Mouse (Mus musculus) myocyte (in vitro differentiated cells): ENCODE measurements at regions not wholly inside any gene's neighbourhood (a gene's known extent, or its start where the extent isn't known, plus 50 kb on each side); places are given as distances from the start of the nearest gene placed in this dataset.

Experiments
- H3K27me3 ChIP-seq: one replicate; pipeline ENCODE4 v1.6.1; 2011; ENCODE audit not compliant: control insufficient read depth, insufficient read depth, insufficient read length
- H3K36me3 ChIP-seq: one replicate; pipeline ENCODE4 v1.6.1; 2011; ENCODE audit not compliant: control insufficient read depth, insufficient read depth
- H3K4me2 ChIP-seq: one replicate; pipeline ENCODE4 v1.6.1; 2011; ENCODE audit warnings: low read depth, control low read depth
- H3K4me3 ChIP-seq: one replicate; pipeline ENCODE4 v1.5.1; 2011; ENCODE audit warnings: mild to moderate bottlenecking, control low read depth, moderate library complexity
- H3K79me2 ChIP-seq: one replicate; pipeline ENCODE4 v1.6.1; 2011; ENCODE audit not compliant: control insufficient read depth, insufficient read depth
- H3ac ChIP-seq: one replicate; pipeline ENCODE4 v1.6.1; 2011; ENCODE audit not compliant: control insufficient read depth, insufficient read length
- CEBPB ChIP-seq: IDR thresholded peaks from 2 replicates; pipeline ENCODE4 v1.6.1; 2011; ENCODE audit warnings: mild to moderate bottlenecking, moderate library complexity; ENCODE audit not compliant: poor library complexity, insufficient read depth, severe bottlenecking
- E2F4 ChIP-seq: IDR thresholded peaks from one replicate; pipeline ENCODE4 v1.6.1; 2011; ENCODE audit warnings: mild to moderate bottlenecking, control low read depth, moderate library complexity; ENCODE audit not compliant: insufficient read depth
- MAX ChIP-seq: IDR thresholded peaks from one replicate; pipeline ENCODE4 v1.6.1; 2011; ENCODE audit warnings: low read depth, mild to moderate bottlenecking, control low read depth
- MYOD1 ChIP-seq, 3 experiments: IDR thresholded peaks; one replicate each; pipeline ENCODE4 v1.6.1; 2011; ENCODE audit warnings: control low read depth in 2 of 3, low read depth in 2 of 3, mild to moderate bottlenecking in 2 of 3, moderate library complexity in 1 of 3; ENCODE audit not compliant: insufficient read length in 2 of 3, control insufficient read depth in 1 of 3
- MYOG ChIP-seq, 3 experiments: IDR thresholded peaks; one replicate each; pipeline ENCODE4 v1.6.1; 2011; ENCODE audit warnings: control low read depth in 2 of 3, low read depth in 2 of 3, mild to moderate bottlenecking in 2 of 3; ENCODE audit not compliant: insufficient read length in 2 of 3, control insufficient read depth in 1 of 3, insufficient read depth in 1 of 3
- POLR2A ChIP-seq: IDR thresholded peaks from one replicate; pipeline ENCODE4 v1.6.1; 2011; ENCODE audit warnings: low read depth, mild to moderate bottlenecking, control low read depth, moderate library complexity; ENCODE audit not compliant: insufficient read length
- POLR2AphosphoS2 ChIP-seq: IDR thresholded peaks from one replicate; pipeline ENCODE4 v1.6.1; 2011; ENCODE audit warnings: low read depth, control low read depth; ENCODE audit not compliant: insufficient read length
- REST ChIP-seq: IDR thresholded peaks from one replicate; pipeline ENCODE4 v1.6.1; 2011; ENCODE audit warnings: mild to moderate bottlenecking, control low read depth, moderate library complexity; ENCODE audit not compliant: insufficient read depth, insufficient read length
- SRF ChIP-seq: IDR thresholded peaks from one replicate; pipeline ENCODE4 v1.6.1; 2011; ENCODE audit warnings: low read depth; ENCODE audit not compliant: control insufficient read depth, insufficient read length
- TCF12 ChIP-seq: IDR thresholded peaks from one replicate; pipeline ENCODE4 v1.6.1; 2011; ENCODE audit warnings: mild to moderate bottlenecking, control low read depth; ENCODE audit not compliant: poor library complexity, insufficient read depth, severe bottlenecking
- TCF3 ChIP-seq: IDR thresholded peaks from one replicate; pipeline ENCODE4 v1.6.1; 2011; ENCODE audit warnings: low read depth, control low read depth; ENCODE audit not compliant: insufficient read length
- USF1 ChIP-seq: IDR thresholded peaks from one replicate; pipeline ENCODE4 v1.6.1; 2011; ENCODE audit warnings: low read depth, mild to moderate bottlenecking, control low read depth, moderate library complexity

- no peak overlapping the region for H3K4me3 ChIP-seq
Measured at GRCm38 (mm10) chr6:140197113-140197675, 155.9 kb upstream of the Plcz1 start.

GRCm38 (mm10) chr6:140194276-140194675 is 153.0 kb upstream of the Plcz1 start:
- Histone ChIP-seq H3K36me3 (no peaks in the 10 kb centered on the region), H3K4me2 (no peak overlapping the region), H3K27me3 (no peaks in the 10 kb centered on the region), H3ac (no peak overlapping the region), H3K4me3 (no peak overlapping the region), H3K79me2 (no peaks in the 10 kb centered on the region)
- no peak for TF ChIP-seq POLR2A
- no peak for TF ChIP-seq CEBPB
- TF ChIP-seq SRF: no peak
- no peak for TF ChIP-seq E2F4

More at GRCm38 (mm10) chr6:140197113-140197675, 155.9 kb upstream of the Plcz1 start:
- no peak for TF ChIP-seq USF1
- TF ChIP-seq SRF: no peak
- no peak for TF ChIP-seq MYOD1 (IDR thresholded peaks at IDR 0.05; ENCODE audit: control insufficient read depth in 1 of 3, insufficient read length in 2 of 3, low read depth in 2 of 3)
- TF ChIP-seq REST: no peak
- TF ChIP-seq CEBPB: no peak
- no peak for TF ChIP-seq POLR2A
- no peak for TF ChIP-seq MAX
- no peak for TF ChIP-seq MYOG (IDR thresholded peaks at IDR 0.05; ENCODE audit: control insufficient read depth in 1 of 3, insufficient read depth in 1 of 3, insufficient read length in 2 of 3, low read depth in 2 of 3)
- TF ChIP-seq E2F4: no peak
- TF ChIP-seq TCF12: no peak
- TF ChIP-seq TCF3: no peak
- no peak for TF ChIP-seq POLR2AphosphoS2
- no peak overlapping the region for H3ac ChIP-seq
- no peaks in the 10 kb centered on the region for H3K36me3 ChIP-seq
- no peak overlapping the region for H3K4me2 ChIP-seq
- H3K79me2 ChIP-seq: no peaks in the 10 kb centered on the region
- no peaks in the 10 kb centered on the region for H3K27me3 ChIP-seq

- Histone ChIP-seq H3K4me3 (no peak overlapping the region), H3ac (no peak overlapping the region), H3K4me2 (no peak overlapping the region), H3K79me2 (no peaks in the 10 kb centered on the region), H3K36me3 (no peaks in the 10 kb centered on the region), H3K27me3 (no peaks in the 10 kb centered on the region)
- no peak for TF ChIP-seq MYOG (IDR thresholded peaks at IDR 0.05; ENCODE audit: control insufficient read depth in 1 of 3, insufficient read depth in 1 of 3, insufficient read length in 2 of 3, low read depth in 2 of 3)
- TF ChIP-seq SRF: no peak
- no peak for TF ChIP-seq MAX
- TF ChIP-seq E2F4: no peak
- TF ChIP-seq TCF3: no peak
- no peak for TF ChIP-seq REST
- no peak for TF ChIP-seq CEBPB
- no peak for TF ChIP-seq USF1
- TF ChIP-seq MYOD1 (IDR thresholded peaks at IDR 0.05; ENCODE audit: control insufficient read depth in 1 of 3, insufficient read length in 2 of 3, low read depth in 2 of 3): no peak
- no peak for TF ChIP-seq POLR2AphosphoS2
- TF ChIP-seq TCF12: no peak
- TF ChIP-seq POLR2A: no peak
Measured at GRCm38 (mm10) chr6:140193084-140193939, 152.1 kb upstream of the Plcz1 start.

DNA sequence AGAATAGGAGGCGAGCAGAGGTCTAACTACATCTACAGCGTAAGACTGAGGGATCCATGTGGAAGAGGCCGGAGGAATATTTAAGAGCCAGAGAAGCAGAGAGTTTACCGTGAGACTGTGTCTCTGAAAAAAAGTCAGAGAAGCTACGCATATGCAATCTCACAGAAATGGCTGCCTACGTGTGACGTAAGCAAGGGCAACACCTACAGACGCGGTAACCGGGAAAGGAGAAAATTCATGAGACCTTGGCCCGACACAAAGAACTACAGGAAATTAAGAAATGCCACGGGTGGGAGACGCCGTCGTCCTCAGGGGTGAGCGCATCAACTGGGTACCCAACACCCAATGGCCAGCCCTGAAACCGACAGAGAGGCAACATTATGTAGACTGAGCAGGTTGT is 151.3 kb upstream of the Plcz1 start:
- Histone ChIP-seq H3K4me3 (no peak overlapping the region), H3K79me2 (no peaks in the 10 kb centered on the region), H3ac (no peak overlapping the region), H3K27me3 (no peaks in the 10 kb centered on the region), H3K4me2 (no peak overlapping the region), H3K36me3 (no peaks in the 10 kb centered on the region)
- TF ChIP-seq REST: no peak

DNA sequence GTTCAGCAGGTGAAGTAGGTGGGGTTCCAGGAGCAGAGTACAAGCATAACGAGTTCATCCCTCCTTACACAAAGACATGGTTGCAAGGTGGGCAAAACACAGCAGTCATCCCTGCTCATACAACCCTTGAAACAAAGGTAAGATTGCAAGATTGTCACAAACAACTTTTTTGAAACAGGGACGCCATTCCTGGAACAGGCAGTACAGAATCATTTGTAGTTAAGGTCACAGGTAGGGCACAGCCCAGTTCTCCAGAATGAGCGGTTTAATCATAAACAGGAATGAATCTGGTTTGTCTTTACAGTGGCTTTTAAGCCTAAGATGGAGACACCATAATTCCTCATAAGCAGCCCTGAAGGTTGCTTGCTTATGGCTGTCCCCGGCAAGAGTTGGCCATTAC is 150.1 kb upstream of the Plcz1 start:
- H3ac ChIP-seq: no peak overlapping the region
- H3K79me2 ChIP-seq: no peaks in the 10 kb centered on the region
- H3K36me3 ChIP-seq: no peaks in the 10 kb centered on the region
- no peak overlapping the region for H3K4me2 ChIP-seq
- no peak for TF ChIP-seq MYOD1 (IDR thresholded peaks at IDR 0.05; ENCODE audit: control insufficient read depth in 1 of 3, insufficient read length in 2 of 3, low read depth in 2 of 3)
- TF ChIP-seq USF1: no peak
- TF ChIP-seq CEBPB: no peak
- no peak for TF ChIP-seq REST
- TF ChIP-seq E2F4: no peak
- TF ChIP-seq MYOG (IDR thresholded peaks at IDR 0.05; ENCODE audit: control insufficient read depth in 1 of 3, insufficient read depth in 1 of 3, insufficient read length in 2 of 3, low read depth in 2 of 3): no peak
- no peak for TF ChIP-seq MAX
- TF ChIP-seq TCF3: no peak
- no peak for TF ChIP-seq SRF
- TF ChIP-seq POLR2AphosphoS2: no peak
- TF ChIP-seq TCF12: no peak
- no peak for TF ChIP-seq POLR2A
- H3K27me3 ChIP-seq: no peaks in the 10 kb centered on the region
- no peak overlapping the region for H3K4me3 ChIP-seq
